Mouse (Mus musculus) natural killer cell, adult 2 months (primary cell): ENCODE results near the gene Ralgps2.
A peak's percentile ranks its signal among the peaks of the same experiment; 100 is the strongest.

Source experiments
- DNase-seq, 2 experiments: peaks; one replicate each; pipeline ENCODE4 v3.0.0; 2022; ENCODE audit warnings: low spot score in 2 of 2

Ralgps2 gene

GRCm38 (mm10) chr1:156955926-156956760 lies 16.7 kb upstream of the Ralgps2 start:
- DNase-seq, result peak in 1 of 2 experiments; percentile 52

- DNase-seq, result no peak
Measured at GRCm38 (mm10) chr1:156954216-156954615, 14.8 kb upstream of the Ralgps2 start.

GRCm38 (mm10) chr1:156950354-156950753 lies 10.9 kb upstream of the Ralgps2 start:
- no peak for DNase-seq

- no peak for DNase-seq
Measured at GRCm38 (mm10) chr1:156940584-156940983, 1.2 kb upstream of the Ralgps2 start.

GRCm38 (mm10) chr1:156940142-156940522 lies 706 bp upstream of the Ralgps2 start:
- DNase-seq, result no peak

GRCm38 (mm10) chr1:156938705-156939242 lies 652 bp downstream of the Ralgps2 start:
- DNase-seq, result peak in 1 of 2 experiments; percentile 70

GRCm38 (mm10) chr1:156937436-156937835 lies 2.0 kb downstream of the Ralgps2 start:
- no peak for DNase-seq

GRCm38 (mm10) chr1:156933712-156934111 lies 5.7 kb downstream of the Ralgps2 start:
- DNase-seq, result no peak

- no peak for DNase-seq
Measured at GRCm38 (mm10) chr1:156932036-156932774, 7.2 kb downstream of the Ralgps2 start.

GRCm38 (mm10) chr1:156931106-156931870 lies 8.1 kb downstream of the Ralgps2 start:
- no peak for DNase-seq

- DNase-seq, result no peak
Measured at GRCm38 (mm10) chr1:156930263-156930662, 9.2 kb downstream of the Ralgps2 start.

GRCm38 (mm10) chr1:156928255-156928654 lies 11.2 kb downstream of the Ralgps2 start:
- no peak for DNase-seq

- no peak for DNase-seq
Measured at GRCm38 (mm10) chr1:156923511-156923910, 15.9 kb downstream of the Ralgps2 start.

- DNase-seq, result peak in 1 of 2 experiments; percentile 16
Measured at GRCm38 (mm10) chr1:156922921-156923320, 16.5 kb downstream of the Ralgps2 start.

GRCm38 (mm10) chr1:156921290-156921994 lies 18.0 kb downstream of the Ralgps2 start:
- peak in 1 of 2 experiments; percentile 73 for DNase-seq

- DNase-seq, result peak in 1 of 2 experiments; percentile 36
Measured at GRCm38 (mm10) chr1:156917460-156917859, 22.0 kb downstream of the Ralgps2 start.

GRCm38 (mm10) chr1:156916361-156916760 lies 23.1 kb downstream of the Ralgps2 start:
- DNase-seq, result no peak

- no peak for DNase-seq
Measured at GRCm38 (mm10) chr1:156914942-156915341, 24.5 kb downstream of the Ralgps2 start.

- DNase-seq, result no peak
Measured at GRCm38 (mm10) chr1:156913190-156913589, 26.2 kb downstream of the Ralgps2 start.

- DNase-seq, result peak in 1 of 2 experiments; percentile 41
Measured at GRCm38 (mm10) chr1:156910948-156911347, 28.5 kb downstream of the Ralgps2 start.

GRCm38 (mm10) chr1:156909866-156910265 lies 29.6 kb downstream of the Ralgps2 start:
- DNase-seq, result no peak
